Mouse (Mus musculus) neural tube, embryonic 14.5 days (tissue): ENCODE measurements around the gene Frmpd2. TPM values are rescaled to one million over a fixed set of nuclear protein-coding genes. Genes with fewer than 3 reads are reported as not detected.

Source experiments
- ATAC-seq: fragments of 200-750 bp; cut with Nextera tagmentation; 2 replicates; pipeline ENCODE4 v1.8.0; 2017; ENCODE audit warnings: low read depth, mild to moderate bottlenecking, moderate TSS enrichment, moderate library complexity
- H3K27ac ChIP-seq: fragments of 300-500 bp; sonication (generic); 2 replicates; pipeline ENCODE4 v1.5.1; 2014; ENCODE audit warnings: low read depth, mild to moderate bottlenecking, control low read depth, low read length, moderate library complexity, mixed read lengths
- H3K27me3 ChIP-seq: fragments of 300-500 bp; sonication (generic); 2 replicates; pipeline ENCODE4 v1.6.1; 2014; ENCODE audit warnings: low read length; ENCODE audit not compliant: control insufficient read depth, insufficient read depth
- H3K36me3 ChIP-seq: fragments of 300-500 bp; sonication (generic); 2 replicates; pipeline ENCODE4 v1.6.1; 2014; ENCODE audit warnings: low read length, mixed read lengths; ENCODE audit not compliant: control insufficient read depth, insufficient read depth
- H3K4me1 ChIP-seq: fragments of 300-500 bp; sonication (generic); 2 replicates; pipeline ENCODE4 v1.6.1; 2014; ENCODE audit warnings: low read length; ENCODE audit not compliant: control insufficient read depth, insufficient read depth
- H3K4me2 ChIP-seq: fragments of 300-500 bp; sonication (generic); 2 replicates; pipeline ENCODE4 v1.6.1; 2014; ENCODE audit warnings: mild to moderate bottlenecking, low read depth, low read length, control low read depth
- H3K4me3 ChIP-seq: fragments of 300-500 bp; sonication (generic); 2 replicates; pipeline ENCODE4 v1.5.1; 2014; ENCODE audit warnings: low read depth, low read length, control low read depth, mixed read lengths
- H3K9ac ChIP-seq: fragments of 300-500 bp; sonication (generic); replicated peaks from 2 replicates; pipeline ENCODE4 v1.6.1; 2014; ENCODE audit warnings: low read depth, mild to moderate bottlenecking, control low read depth, low read length, mixed read lengths
- H3K9me3 ChIP-seq: fragments of 300-500 bp; sonication (generic); 2 replicates; pipeline ENCODE4 v1.6.1; 2016; ENCODE audit warnings: low read length; ENCODE audit not compliant: control insufficient read depth
- whole genome bisulfite sequencing: fragments of 180-500 bp; shearing (Covaris S2); extraction: QIAGEN DNeasy Blood & Tissue Kit; methylation state at CpG from one replicate; pipeline ENCODE4 v1.1.7; 2014; 5-methylcytosine and 5-hydroxymethylcytosine counted together
- polyA plus RNA-seq: library from polyadenylated mRNA; unstranded; fragments of >200 nt; fragmentation: Nextera tagmentation; extraction: Ambion mirVana; gene quantifications from 2 replicates; pipeline ENCODE4 v1.2.1, GENCODE M21; 2014

Gene Frmpd2
- polyA plus RNA-seq, 1 experiment from 2014 or later, result 0.04 TPM

- H3K4me2 ChIP-seq, result no peak overlapping the region
- peaks cover 3% of the 10 kb centered on the region; the same call in 1 of the 2 replicates for H3K27me3 ChIP-seq
- H3K4me1 ChIP-seq, result peaks cover 5% of the 10 kb centered on the region; the same call in 1 of the 2 replicates
- no peak overlapping the region for H3K9ac ChIP-seq
- WGBS, result 78% methylated on average over 2 of the region's 2 CpGs
- H3K27ac ChIP-seq, result no peak overlapping the region
- no peak for ATAC-seq
- H3K9me3 ChIP-seq, result no peaks in the 10 kb centered on the region
- H3K4me3 ChIP-seq, result no peak overlapping the region
- H3K36me3 ChIP-seq, result no peaks in the 10 kb centered on the region
Measured at GRCm38 (mm10) chr14:33449296-33449840, 22.1 kb upstream of the Frmpd2 start.

- H3K4me1 ChIP-seq, result peaks cover 3% of the 10 kb centered on the region; the same call in 1 of the 2 replicates
- H3K36me3 ChIP-seq, result no peaks in the 10 kb centered on the region
- H3K4me3 ChIP-seq, result no peak overlapping the region
- no peak overlapping the region for H3K27ac ChIP-seq
- H3K4me2 ChIP-seq, result no peak overlapping the region
- ATAC-seq, result no peak
- no peak overlapping the region for H3K9ac ChIP-seq
- H3K27me3 ChIP-seq, result peaks cover 3% of the 10 kb centered on the region; the same call in 1 of the 2 replicates
- H3K9me3 ChIP-seq, result no peaks in the 10 kb centered on the region
Measured at GRCm38 (mm10) chr14:33450331-33450730, 21.2 kb upstream of the Frmpd2 start.

GRCm38 (mm10) chr14:33463658-33464057, 7.8 kb upstream of the Frmpd2 start:
- no peaks in the 10 kb centered on the region for H3K9me3 ChIP-seq
- H3K4me3 ChIP-seq, result no peak overlapping the region
- no peak overlapping the region for H3K27ac ChIP-seq
- H3K4me2 ChIP-seq, result no peak overlapping the region
- H3K9ac ChIP-seq, result no peak overlapping the region
- H3K27me3 ChIP-seq, result no peaks in the 10 kb centered on the region
- no peaks in the 10 kb centered on the region for H3K4me1 ChIP-seq
- no peaks in the 10 kb centered on the region for H3K36me3 ChIP-seq
- WGBS, result 65% methylated on average over 3 of the region's 3 CpGs
- no peak for ATAC-seq

GRCm38 (mm10) chr14:33467766-33468165, 3.7 kb upstream of the Frmpd2 start:
- Histone ChIP-seq H3K36me3 (no peaks in the 10 kb centered on the region), H3K27ac (no peak overlapping the region), H3K27me3 (no peaks in the 10 kb centered on the region), H3K9me3 (no peaks in the 10 kb centered on the region), H3K4me1 (no peaks in the 10 kb centered on the region), H3K4me3 (no peak overlapping the region), H3K4me2 (no peak overlapping the region), H3K9ac (no peak overlapping the region)
- WGBS, result 74% methylated on average over 6 of the region's 6 CpGs
- ATAC-seq, result no peak

- Histone ChIP-seq H3K27me3 (no peaks in the 10 kb centered on the region), H3K4me1 (peaks cover 3% of the 10 kb centered on the region; the same call in 1 of the 2 replicates), H3K4me3 (no peak overlapping the region), H3K27ac (no peak overlapping the region), H3K36me3 (no peaks in the 10 kb centered on the region), H3K9ac (no peak overlapping the region), H3K4me2 (no peak overlapping the region), H3K9me3 (no peaks in the 10 kb centered on the region)
- WGBS, result 61% methylated on average over 2 of the region's 2 CpGs
- no peak for ATAC-seq
Measured at GRCm38 (mm10) chr14:33474461-33474860, 3.0 kb downstream of the Frmpd2 start.

GRCm38 (mm10) chr14:33476094-33476760, 4.7 kb downstream of the Frmpd2 start:
- peaks cover 7% of the 10 kb centered on the region for H3K4me1 ChIP-seq
- H3K4me2 ChIP-seq, result no peak overlapping the region
- no peaks in the 10 kb centered on the region for H3K36me3 ChIP-seq
- no peak overlapping the region for H3K27ac ChIP-seq
- H3K27me3 ChIP-seq, result no peaks in the 10 kb centered on the region
- no peak overlapping the region for H3K9ac ChIP-seq
- no peaks in the 10 kb centered on the region for H3K9me3 ChIP-seq
- WGBS, result 24% methylated on average over 3 of the region's 3 CpGs
- H3K4me3 ChIP-seq, result no peak overlapping the region
- ATAC-seq, result no peak

GRCm38 (mm10) chr14:33481991-33482390, 10.5 kb downstream of the Frmpd2 start:
- Histone ChIP-seq H3K27ac (no peak overlapping the region), H3K4me2 (no peak overlapping the region), H3K27me3 (no peaks in the 10 kb centered on the region), H3K4me3 (no peak overlapping the region), H3K36me3 (no peaks in the 10 kb centered on the region), H3K9ac (no peak overlapping the region), H3K4me1 (peaks cover 4% of the 10 kb centered on the region; the same call in 1 of the 2 replicates), H3K9me3 (no peaks in the 10 kb centered on the region)
- ATAC-seq, result no peak
- 73% methylated on average over 3 of the region's 3 CpGs for WGBS

GRCm38 (mm10) chr14:33487805-33488550, 16.5 kb downstream of the Frmpd2 start:
- H3K4me3 ChIP-seq, result no peak overlapping the region
- H3K36me3 ChIP-seq, result no peaks in the 10 kb centered on the region
- ATAC-seq, result no peak
- H3K27ac ChIP-seq, result no peak overlapping the region
- no peak overlapping the region for H3K9ac ChIP-seq
- no peaks in the 10 kb centered on the region for H3K9me3 ChIP-seq
- no peaks in the 10 kb centered on the region for H3K4me1 ChIP-seq
- H3K4me2 ChIP-seq, result no peak overlapping the region
- H3K27me3 ChIP-seq, result no peaks in the 10 kb centered on the region
- 71% methylated on average over 15 of the region's 15 CpGs for WGBS

- WGBS, result 69% methylated on average over 4 of the region's 4 CpGs
- H3K9me3 ChIP-seq, result no peaks in the 10 kb centered on the region
- no peaks in the 10 kb centered on the region for H3K36me3 ChIP-seq
- H3K4me1 ChIP-seq, result no peaks in the 10 kb centered on the region
- no peak for ATAC-seq
- no peak overlapping the region for H3K27ac ChIP-seq
- H3K9ac ChIP-seq, result no peak overlapping the region
- no peaks in the 10 kb centered on the region for H3K27me3 ChIP-seq
- H3K4me2 ChIP-seq, result no peak overlapping the region
- no peak overlapping the region for H3K4me3 ChIP-seq
Measured at GRCm38 (mm10) chr14:33495226-33495625, 23.7 kb downstream of the Frmpd2 start.
